Comparison of ENCODE assay signal across 12 mouse cellular contexts in genomic region chr10:22393028-22393824, GRCm38 (mm10). TPM values are rescaled to one million over a fixed set of nuclear protein-coding genes. Genes with fewer than 3 reads are reported as not detected.
DNase-seq lines count a peak whose midpoint lies in the region; ATAC-seq lines count a peak whose summit lies in the region.
"Not testable (repeated sequence)": the region's sequence is repeated elsewhere in the genome, so short reads cannot be mapped to it uniquely, and the experiment has no call there.
"Had no signal": no experiment of that assay in that cellular context is flagged by ENCODE, and none has a peak within 500 bp of the region (broad histone marks: within the 10 kb centered on the region; RNA-seq: fewer than 3 reads in every experiment).

No protein-coding gene starts in this region.

- ATAC-seq in CD4-positive, CD25-positive, alpha-beta regulatory T cell, adult 4 months: peak; percentile 39
- ATAC-seq in embryonic facial prominence, embryonic 14.5 days (ENCODE audit: low read depth): peak; percentile 68
- ATAC-seq in forebrain, embryonic 16.5 days: peak; percentile 91
- ATAC-seq in hematopoietic stem cell, adult 5-6 weeks (replicated peaks in 1 of 2; ENCODE audit: insufficient read depth in 1 of 2, low FRiP score in 2 of 2, low TSS enrichment in 1 of 2, low read depth in 1 of 2, poor library complexity in 2 of 2, severe bottlenecking in 2 of 2): peak; percentile 75 to 78
- peak; percentile 66 for ATAC-seq in intestine, embryonic 15.5 days
- peak; percentile 61; the same call in 1 of the 2 replicates for ATAC-seq in limb, embryonic 13.5 days (ENCODE audit: low FRiP score, low read depth)
- ATAC-seq in megakaryocyte progenitor cell, adult 5-6 weeks (replicated peaks; ENCODE audit: poor library complexity): peak; percentile 77
- ATAC-seq in midbrain, embryonic 16.5 days: peak; percentile 62; the same call in 1 of the 2 replicates

- H3K27me3 ChIP-seq in embryonic facial prominence, embryonic 14.5 days (replicated peaks; ENCODE audit: control insufficient read depth, insufficient read depth, low read length); forebrain, embryonic 16.5 days (replicated peaks; ENCODE audit: control insufficient read depth, insufficient read depth, low read length); intestine, embryonic 15.5 days (replicated peaks); limb, embryonic 13.5 days; midbrain, embryonic 16.5 days (ENCODE audit: control insufficient read depth, insufficient read depth, low read depth, low read length): not testable (repeated sequence)

- H3K4me1 ChIP-seq in embryonic facial prominence, embryonic 14.5 days (ENCODE audit: control insufficient read depth, insufficient read depth, low read length); forebrain, embryonic 16.5 days (replicated peaks; ENCODE audit: control insufficient read depth, insufficient read depth, low read length); intestine, embryonic 15.5 days (replicated peaks); limb, embryonic 13.5 days; midbrain, embryonic 16.5 days (ENCODE audit: control insufficient read depth, insufficient read depth, low read length): not testable (repeated sequence)

- H3K9me3 ChIP-seq in embryonic facial prominence, embryonic 14.5 days (ENCODE audit: control insufficient read depth, low read length); forebrain, embryonic 16.5 days (ENCODE audit: control insufficient read depth, low read length); intestine, embryonic 15.5 days; limb, embryonic 13.5 days; midbrain, embryonic 16.5 days (replicated peaks; ENCODE audit: control insufficient read depth, low read length, poor library complexity, severe bottlenecking): not testable (repeated sequence)

- WGBS in embryonic facial prominence, embryonic 14.5 days: no CpG with 5 or more reads among the region's 2 CpGs
- WGBS in forebrain, embryonic 16.5 days: no CpG with 5 or more reads among the region's 2 CpGs
- no CpG with 5 or more reads among the region's 2 CpGs for WGBS in intestine, embryonic 15.5 days
- whole genome bisulfite sequencing in limb, embryonic 13.5 days: no CpG with 5 or more reads among the region's 2 CpGs
- no CpG with 5 or more reads among the region's 2 CpGs for WGBS in midbrain, embryonic 16.5 days

- not testable (repeated sequence) for H3K27ac ChIP-seq in embryonic facial prominence, embryonic 14.5 days (replicated peaks; ENCODE audit: low read depth, low read length); forebrain, embryonic 16.5 days (ENCODE audit: low read length); intestine, embryonic 15.5 days; limb, embryonic 13.5 days; midbrain, embryonic 16.5 days (ENCODE audit: low read length)

- H3K36me3 ChIP-seq in embryonic facial prominence, embryonic 14.5 days (ENCODE audit: control insufficient read depth, insufficient read depth, low read length); forebrain, embryonic 16.5 days (ENCODE audit: control insufficient read depth, insufficient read depth); intestine, embryonic 15.5 days; limb, embryonic 13.5 days; midbrain, embryonic 16.5 days (ENCODE audit: control insufficient read depth, insufficient read depth, low read length): not testable (repeated sequence)

- not testable (repeated sequence) for DNase-seq in embryonic facial prominence, embryonic 14.5 days (ENCODE audit: low spot score)

- H3K4me3 ChIP-seq in embryonic facial prominence, embryonic 14.5 days (ENCODE audit: low read depth, low read length); forebrain, embryonic 16.5 days (replicated peaks; ENCODE audit: low read length); intestine, embryonic 15.5 days (replicated peaks); limb, embryonic 13.5 days; midbrain, embryonic 16.5 days (ENCODE audit: low read depth, low read length): not testable (repeated sequence)

- not testable (repeated sequence) for H3K4me2 ChIP-seq in embryonic facial prominence, embryonic 14.5 days (ENCODE audit: low read depth, low read length); forebrain, embryonic 16.5 days (ENCODE audit: low read length); intestine, embryonic 15.5 days (replicated peaks); limb, embryonic 13.5 days (replicated peaks); midbrain, embryonic 16.5 days (ENCODE audit: low read length)

- not testable (repeated sequence) for H3K9ac ChIP-seq in embryonic facial prominence, embryonic 14.5 days (ENCODE audit: low read depth, low read length); forebrain, embryonic 16.5 days (replicated peaks; ENCODE audit: low read depth, low read length); intestine, embryonic 15.5 days; limb, embryonic 13.5 days; midbrain, embryonic 16.5 days (ENCODE audit: low read depth, low read length)

RNA-seq across cellular contexts. Expression of gene Raet1d, which starts 32.9 kb away (rescaled TPM):
- under 1 TPM; 0.44 to 0.51 TPM for polyA plus RNA-seq in CD4-positive, CD25-positive, alpha-beta regulatory T cell, adult 4 months (2017; shearing (Covaris generic))
- 11.1 and 17.0 TPM in 2 replicates for polyA plus RNA-seq in embryonic facial prominence, embryonic 14.5 days (2014; fragmentation: Nextera tagmentation; extraction: Ambion mirVana)
- polyA plus RNA-seq in forebrain, embryonic 16.5 days (2015; fragmentation: Nextera tagmentation; extraction: Ambion mirVana): 2.6 and 3.1 TPM in 2 replicates
- not detected in 2 replicates for total RNA-seq in hematopoietic stem cell, adult 5-6 weeks (2017)
- polyA plus RNA-seq in intestine, embryonic 15.5 days (2015; fragmentation: Nextera tagmentation; extraction: Ambion mirVana): 9.1 and 10.8 TPM in 2 replicates
- 27.0 and 27.8 TPM in 2 replicates for polyA plus RNA-seq in limb, embryonic 13.5 days (2015; fragmentation: Nextera tagmentation; extraction: Ambion mirVana)
- total RNA-seq in megakaryocyte progenitor cell, adult 5-6 weeks (2015): not detected in 2 replicates
- not detected in 2 replicates for total RNA-seq in megakaryocyte progenitor cell, adult 5-6 weeks (2017)
- 1.4 and 2.2 TPM in 2 replicates for polyA plus RNA-seq in midbrain, embryonic 16.5 days (2015; fragmentation: Nextera tagmentation; extraction: Ambion mirVana)
- total RNA-seq: layer of hippocampus, postnatal 10 days; left cerebral cortex, adult 18-20 months; left cerebral cortex, postnatal 14 days had no signal
- polyA plus RNA-seq: erythroblast, embryonic 14.5 days had no signal

Comparison
In these comparisons a context has a peak if more than half of its experiments do, and no peak if none do; other contexts are left out.
1. ATAC-seq: peak in every context shown above with its lines; median percentile 91 in forebrain, embryonic 16.5 days; 77 in megakaryocyte progenitor cell, adult 5-6 weeks; 76 in hematopoietic stem cell, adult 5-6 weeks; 68 in embryonic facial prominence, embryonic 14.5 days; 66 in intestine, embryonic 15.5 days; 62 in midbrain, embryonic 16.5 days; 61 in limb, embryonic 13.5 days; 39 in CD4-positive, CD25-positive, alpha-beta regulatory T cell, adult 4 months.